Mouse (Mus musculus) MN1 (cell line): ENCODE measurements at regions not wholly inside any gene's neighbourhood (a gene's known extent, or its start where the extent isn't known, plus 50 kb on each side); places are given as distances from the start of the nearest gene placed in this dataset.

Source experiments
- DNase-seq: peaks from one replicate; pipeline ENCODE4 v3.0.0-alpha.2; 2016; ENCODE audit warnings: low spot score

DNA sequence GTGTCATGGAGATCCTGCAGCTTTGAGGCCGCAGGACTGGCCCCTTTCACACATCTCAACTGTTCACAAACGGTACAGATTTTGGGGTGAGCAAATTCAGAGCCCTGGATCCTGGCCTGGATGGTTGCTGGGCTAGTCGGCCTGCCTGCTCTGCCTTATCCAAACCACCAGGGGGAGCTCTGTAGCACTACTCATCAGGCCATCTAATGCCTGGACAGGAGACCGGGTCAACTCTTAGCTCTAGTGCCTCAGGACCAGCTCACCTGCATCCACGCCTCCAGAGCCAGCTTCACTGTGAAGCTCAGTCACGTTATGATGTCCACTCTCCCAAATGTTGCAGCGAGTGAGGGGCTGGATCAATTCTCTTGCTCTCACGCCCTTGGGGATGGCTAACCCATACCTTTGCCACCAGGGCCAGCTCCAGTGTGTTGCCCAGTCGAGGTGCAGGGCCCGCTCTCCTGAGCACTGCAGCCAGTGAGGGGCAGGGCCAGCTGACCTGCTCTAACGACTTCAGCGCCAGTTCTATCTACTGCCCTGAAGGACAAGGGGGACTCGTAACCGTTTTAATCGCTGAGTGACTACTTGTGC lies 206.8 kb downstream of the Etnk1 start:
- DNase-seq = no peak

DNA sequence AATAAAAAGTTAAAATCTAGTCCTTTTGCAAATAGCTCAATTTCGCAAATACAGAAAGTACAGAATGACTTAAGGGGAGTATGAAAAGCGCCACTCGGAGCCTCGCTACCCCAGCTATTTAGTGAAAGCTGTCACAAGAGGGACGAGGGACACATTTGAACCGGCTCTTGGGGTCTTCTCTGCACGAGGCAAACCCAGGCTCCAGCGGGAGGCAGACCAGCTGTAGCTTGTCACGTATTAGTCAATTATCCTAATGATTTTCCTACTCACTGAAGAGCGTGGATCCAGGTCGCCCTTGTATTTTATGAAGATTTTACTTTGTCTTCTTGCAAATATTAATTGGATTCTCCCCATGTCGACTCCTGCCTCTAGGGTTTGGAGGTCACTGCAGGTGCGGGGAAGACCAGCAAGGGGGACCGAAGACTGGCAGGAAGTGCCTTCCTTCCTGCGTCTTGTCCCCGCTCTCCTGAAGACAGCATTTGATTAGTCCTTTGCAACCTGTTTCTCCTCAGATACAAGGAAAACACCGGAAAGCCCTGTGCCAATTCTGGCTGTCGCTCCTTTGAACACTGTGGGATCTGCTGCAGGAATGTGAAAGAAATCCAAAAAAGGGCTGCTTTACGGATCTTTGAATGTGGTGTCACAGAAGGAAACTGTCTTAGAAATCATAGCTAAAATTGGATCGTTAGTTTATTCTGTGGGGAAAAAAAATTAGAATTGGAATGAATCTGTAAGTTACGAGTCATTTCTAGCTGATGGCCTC lies 209.1 kb downstream of the Etnk1 start:
- no peak for DNase-seq

DNA sequence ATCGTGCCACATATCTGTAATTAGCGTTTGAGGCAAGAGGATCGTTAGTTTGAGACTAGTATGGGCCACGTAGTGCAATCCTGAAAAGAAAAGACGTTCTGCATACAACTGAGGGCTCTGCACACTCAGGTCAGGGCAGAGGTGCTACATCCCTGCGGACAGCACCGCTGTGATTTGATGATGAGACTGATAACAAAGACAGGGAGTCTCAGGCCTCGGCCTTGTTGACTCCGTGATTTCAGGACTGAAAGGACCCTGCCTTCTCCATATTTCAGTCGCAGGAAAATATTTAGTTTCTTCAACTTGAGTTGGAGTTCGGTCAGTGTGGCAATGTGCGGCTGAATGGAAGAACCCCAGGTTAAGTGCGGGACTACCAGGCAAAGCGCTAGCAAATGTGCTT lies 210.1 kb downstream of the Etnk1 start:
- DNase-seq = no peak

DNA sequence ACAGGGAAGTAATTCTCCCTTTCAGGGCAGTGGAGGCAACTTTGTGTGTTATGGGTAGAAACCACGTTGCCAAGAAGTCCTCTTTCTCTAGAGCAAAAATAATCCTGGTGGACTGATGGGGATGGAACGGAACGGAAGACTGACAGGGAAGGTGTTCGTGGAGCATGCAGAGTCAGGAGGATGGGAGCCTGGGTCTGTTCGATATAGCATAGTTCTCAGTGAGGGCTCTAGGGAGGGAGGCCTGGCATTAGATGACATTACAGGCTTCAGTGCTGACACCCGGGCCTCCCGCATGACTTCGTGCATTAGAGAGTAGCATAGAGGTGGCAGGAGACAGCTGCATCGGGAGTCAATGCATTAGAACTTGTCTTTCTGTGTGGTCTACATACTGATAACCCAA lies 211.1 kb downstream of the Etnk1 start:
- DNase-seq = no peak

DNA sequence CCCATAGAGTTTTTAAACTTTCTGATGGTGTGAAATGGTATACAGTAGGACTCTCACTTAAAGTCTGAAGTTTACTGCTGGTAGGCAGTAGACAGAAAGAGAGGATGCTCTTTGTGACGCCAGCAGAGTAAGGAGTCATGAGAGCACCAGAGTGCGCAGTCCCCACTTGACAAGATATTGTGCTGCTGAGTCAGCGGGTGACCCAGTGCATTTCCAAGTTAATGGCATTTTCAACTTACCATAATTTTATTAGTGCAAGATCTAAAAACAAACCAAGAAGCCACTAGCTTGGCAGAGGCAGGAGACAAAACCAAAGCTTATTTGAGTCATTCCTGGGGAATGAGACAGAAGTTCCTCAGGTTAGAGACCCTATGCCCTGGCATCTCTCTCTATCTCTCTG lies 213.5 kb downstream of the Etnk1 start:
- no peak for DNase-seq

DNA sequence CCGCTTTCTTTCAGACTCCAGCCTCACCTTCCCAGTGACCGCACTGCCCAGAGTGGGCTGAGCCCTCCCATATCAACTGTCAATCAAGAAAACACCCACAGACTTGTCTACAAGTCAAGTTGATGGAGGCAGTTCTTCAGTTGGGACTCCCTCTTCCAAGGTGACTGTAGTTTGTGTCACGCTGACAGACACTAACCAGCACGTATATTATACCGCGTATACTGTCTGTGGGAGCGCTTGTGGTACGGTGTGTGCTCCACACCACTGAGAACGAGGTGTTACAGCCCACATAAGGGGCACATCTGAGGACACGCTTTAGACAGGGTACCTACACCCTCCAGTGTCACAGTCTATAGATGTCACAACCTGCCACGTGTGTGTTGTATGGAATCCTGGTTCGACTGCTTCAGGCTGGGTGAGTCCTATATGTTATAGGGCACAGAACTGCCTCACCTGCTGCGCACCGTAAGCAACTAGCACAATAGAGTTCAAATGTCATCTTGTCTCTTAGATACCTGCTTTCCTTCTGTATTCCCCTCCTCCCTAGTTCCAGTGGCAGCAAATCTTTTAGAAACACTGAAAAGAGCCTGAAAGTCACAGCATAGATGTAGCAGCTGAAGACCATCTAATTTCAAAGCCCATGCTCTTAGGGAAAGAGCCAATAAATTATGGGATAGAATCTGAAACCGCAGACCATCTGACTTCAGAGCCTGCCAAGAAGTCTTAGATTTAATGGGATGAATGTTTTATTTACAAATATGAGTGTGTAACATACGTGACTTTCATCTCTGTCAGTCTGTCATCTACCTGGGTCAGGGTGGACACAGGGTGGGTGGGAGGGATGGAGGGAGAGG lies 219.8 kb downstream of the Etnk1 start:
- DNase-seq = no peak

DNA sequence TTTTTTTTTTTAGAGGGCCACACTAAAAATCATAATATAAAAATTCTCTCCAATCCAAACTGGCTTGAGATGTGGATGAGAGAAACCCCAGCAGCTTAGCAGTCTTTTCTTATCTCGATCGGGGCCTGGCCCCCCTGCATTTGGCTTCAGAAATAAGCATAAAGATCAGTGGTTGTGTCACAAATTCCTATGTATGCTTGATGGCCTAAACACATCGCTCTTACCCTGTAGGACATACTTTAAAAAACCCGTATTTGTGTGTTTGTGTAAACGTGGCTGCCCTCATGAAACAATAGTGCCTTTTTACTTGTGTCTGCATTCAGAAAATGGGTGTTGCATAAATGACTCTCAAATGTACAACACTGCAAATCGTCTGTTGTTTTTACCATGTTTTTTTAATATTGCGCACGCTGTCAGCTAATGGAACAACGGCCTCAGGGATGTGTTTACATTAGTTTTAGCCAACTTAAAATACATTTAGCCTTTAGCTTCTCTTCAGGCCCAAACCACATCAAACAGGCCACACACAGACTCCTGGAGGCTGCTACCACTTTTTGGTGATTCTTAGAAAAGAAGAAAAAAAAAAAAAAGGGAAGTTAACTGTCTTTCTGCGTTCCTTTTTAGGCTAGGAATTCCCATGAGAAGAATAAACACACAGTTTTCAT lies 226.7 kb downstream of the Etnk1 start:
- no peak for DNase-seq

DNA sequence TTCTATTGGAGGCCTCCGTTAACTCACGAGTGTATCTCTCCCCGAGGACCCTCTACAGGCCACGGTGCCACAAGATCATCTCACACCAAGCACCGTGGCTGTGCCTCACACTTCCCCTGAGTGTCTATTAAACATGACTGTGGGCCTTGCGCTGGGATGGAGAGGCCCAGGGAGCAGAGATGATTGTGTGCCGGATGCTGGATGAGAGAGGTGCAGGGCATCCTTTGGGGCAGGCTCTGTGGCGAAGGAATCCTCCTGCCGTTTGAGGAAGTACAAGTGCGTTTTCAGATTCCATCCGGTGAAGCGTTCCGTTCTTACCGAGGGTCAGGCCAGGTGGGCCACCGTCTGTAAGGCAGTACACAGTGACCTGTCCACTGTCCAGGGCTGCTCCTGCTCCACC lies 227.4 kb downstream of the Etnk1 start:
- no peak for DNase-seq

DNA sequence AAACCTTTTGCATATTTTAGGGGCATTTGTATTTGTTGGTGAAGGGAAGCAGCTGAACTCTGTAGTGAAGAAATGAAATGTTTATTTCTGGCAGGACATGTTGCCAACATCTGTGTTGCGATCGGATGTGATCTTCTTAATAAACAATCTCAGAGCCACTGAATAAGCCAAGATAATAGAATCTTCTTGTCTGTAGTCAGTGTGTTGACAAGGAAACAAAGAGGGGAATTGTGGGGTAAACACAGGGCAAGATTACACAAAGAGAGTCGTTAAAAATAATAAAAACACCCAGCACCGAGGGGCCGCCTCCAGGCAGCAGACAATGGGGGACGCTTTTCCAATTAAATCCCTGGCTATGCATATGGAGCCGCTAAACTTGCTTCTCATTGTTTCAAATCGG lies 234.4 kb downstream of the Etnk1 start:
- DNase-seq = no peak

DNA sequence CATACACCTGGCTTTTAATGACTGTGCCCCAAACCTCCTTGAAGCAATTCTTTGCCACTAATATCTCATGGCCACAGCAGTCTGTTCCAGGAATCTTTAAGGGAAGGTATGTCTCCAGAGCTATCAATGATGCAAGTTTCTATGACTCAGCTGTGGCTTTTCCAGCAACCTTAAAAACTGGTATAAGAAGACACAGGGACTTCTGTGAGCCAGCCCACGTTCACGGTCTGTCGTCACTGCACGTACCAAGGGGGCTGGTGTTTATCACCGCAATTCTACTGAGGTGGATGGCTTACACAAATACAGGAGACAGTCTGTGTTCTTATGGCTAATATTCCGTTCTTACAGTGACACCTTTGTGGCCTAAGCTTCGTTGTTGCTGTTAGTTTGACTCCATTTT lies 234.9 kb downstream of the Etnk1 start:
- no peak for DNase-seq

DNA sequence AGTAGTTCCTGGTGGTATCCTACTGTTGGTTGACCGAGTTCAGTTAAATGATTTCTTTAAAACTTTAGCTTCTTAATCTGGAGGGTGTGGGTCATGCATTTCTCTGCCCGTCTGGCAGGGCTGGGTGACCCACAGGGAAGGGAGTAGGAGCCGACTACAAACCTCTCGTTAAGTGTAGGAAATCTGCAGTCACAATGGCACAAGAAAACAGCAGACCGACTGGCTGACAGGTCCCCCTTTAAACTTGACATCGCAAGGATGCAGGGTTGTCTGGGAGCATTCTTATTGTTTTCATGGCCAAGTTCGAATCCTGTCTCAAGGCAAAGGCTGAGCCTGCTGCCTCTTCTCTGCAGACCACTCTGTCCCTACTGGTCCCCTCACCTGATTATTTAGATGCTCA lies 235.7 kb downstream of the Etnk1 start:
- DNase-seq = no peak

DNA sequence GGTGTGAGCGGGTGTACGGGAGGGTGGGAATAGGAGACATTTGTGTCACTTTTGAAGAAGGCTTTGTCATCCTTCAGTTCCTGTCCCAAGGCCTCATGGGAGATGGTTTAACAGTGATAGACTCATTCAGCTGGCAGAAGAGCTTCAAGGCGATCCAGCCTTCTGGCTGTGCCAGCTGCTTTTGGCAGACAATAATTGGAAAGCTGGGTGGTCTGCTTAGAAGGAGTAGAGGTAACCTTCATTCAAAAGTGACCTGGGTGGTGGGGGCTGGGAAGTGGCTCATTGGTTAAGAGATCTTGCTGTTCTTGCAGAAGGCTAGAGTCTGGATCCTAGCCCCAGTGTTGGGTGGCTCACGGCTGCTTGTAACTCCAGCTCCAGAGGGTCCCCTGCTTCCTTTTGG lies 237.5 kb downstream of the Etnk1 start:
- DNase-seq = no peak

DNA sequence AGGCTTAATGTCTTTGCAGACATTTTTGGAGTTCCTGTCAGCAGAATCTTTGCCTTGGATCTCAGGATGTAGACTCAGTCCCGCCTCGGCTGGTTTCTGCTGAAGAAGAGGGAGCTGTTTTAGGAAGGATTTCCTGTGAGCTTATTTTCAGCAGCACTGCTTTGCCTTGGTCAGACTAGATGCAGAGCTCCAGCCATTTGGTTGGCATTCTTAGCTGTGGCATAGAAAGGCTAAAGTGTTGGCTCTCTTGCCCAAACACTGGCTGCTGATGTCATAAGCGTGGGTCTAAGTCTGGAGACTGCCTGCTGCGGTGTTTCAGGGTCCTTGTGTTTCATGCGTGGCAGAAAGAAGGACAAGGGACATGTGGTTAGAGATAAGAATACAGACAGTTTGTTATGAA lies 245.0 kb downstream of the Etnk1 start:
- no peak for DNase-seq

DNA sequence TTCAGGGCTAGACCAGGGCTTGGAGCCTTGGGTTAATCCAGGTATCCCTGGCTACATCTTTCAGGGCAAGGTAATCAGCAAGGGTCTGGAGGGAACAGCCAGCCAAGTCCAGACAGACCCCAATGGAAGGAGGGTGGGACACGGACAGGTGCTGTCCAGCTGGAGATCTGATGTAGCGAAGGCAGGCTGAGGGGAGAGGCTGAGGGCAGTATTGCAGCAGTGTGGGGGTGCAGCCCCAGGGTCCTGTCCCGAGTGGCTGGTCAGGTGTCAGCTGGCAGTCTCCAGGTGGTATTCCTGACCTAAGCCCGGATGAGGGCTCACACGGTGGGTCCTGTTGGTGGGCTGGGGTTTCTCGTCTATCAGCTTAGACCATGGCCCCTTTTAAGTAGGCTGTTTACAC lies 245.7 kb downstream of the Etnk1 start:
- DNase-seq = no peak

DNA sequence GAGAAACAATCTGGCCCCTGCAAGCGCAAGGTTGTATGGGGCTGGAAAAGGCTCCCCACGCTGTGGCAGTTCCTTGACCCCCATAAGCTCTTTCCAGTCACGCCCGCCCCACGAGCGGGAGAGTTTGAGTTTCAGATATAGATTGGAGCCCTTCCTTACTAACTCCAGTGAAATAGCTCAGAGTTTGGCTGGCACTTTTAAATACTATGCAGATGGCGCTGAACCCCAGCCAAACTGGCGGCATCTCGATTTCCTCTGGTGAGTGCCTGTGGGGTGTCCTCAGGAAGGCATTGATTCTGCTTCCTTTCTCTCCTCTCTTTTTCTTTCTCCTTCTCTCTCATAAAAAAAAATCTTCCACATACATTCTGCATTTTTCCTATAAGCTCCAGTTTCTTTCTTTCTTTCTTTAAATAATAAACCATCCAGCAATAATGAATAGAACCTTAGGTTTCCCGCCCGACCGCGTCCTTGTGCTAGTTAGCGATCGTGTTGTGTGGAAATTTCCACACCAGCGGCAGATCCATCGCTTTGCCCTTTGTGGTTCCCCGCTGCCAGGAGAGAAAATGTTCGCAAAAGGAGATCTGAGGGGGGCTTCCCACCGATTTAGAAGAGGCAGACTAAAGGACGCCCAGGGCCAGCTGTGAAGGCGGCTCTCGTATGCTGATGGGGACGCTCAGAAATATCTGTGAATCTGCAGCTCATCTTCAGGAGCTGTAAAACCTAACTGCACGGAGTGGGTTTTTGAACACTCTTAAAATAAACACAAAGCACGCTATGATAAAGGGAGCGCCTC lies 247.8 kb downstream of the Etnk1 start:
- no peak for DNase-seq

DNA sequence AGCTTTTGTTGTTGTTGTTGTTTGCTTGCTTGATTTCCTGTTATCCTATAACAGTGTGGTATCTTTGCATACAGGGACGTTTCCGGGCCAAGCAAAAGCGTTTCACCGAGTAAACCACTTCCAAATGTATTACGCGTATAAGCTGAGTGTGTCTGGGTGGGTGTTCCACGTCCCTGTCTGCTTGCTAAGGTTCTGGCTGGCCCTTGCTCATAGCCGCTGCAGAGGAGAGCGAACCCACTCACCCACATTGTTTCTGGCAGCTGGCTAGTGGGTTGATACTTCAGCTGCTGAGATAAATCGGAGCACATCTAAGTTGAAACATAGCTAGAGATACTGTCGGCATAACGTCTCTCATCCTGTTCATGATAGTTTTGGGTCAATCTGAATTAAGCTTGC lies 248.4 kb downstream of the Etnk1 start:
- DNase-seq = no peak

DNA sequence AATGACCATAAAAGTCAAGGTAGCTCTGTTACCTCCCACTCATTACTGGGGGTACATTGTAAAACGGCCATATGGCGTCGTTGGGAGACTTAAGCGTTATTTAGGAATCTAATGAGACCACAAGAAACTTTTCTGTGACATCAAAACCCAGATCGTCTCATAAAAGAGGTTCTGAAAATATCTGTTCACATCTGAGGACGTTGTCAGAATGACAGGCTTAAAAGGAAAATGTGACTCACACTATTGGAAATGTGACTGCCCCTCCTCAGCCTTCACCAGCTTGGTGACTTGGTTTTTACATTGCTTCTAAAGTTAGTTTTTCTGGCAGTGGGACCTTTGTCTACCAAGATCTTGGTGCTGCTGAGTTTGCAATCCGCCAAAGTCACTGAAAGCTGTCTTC lies 252.9 kb downstream of the Etnk1 start:
- DNase-seq = no peak

DNA sequence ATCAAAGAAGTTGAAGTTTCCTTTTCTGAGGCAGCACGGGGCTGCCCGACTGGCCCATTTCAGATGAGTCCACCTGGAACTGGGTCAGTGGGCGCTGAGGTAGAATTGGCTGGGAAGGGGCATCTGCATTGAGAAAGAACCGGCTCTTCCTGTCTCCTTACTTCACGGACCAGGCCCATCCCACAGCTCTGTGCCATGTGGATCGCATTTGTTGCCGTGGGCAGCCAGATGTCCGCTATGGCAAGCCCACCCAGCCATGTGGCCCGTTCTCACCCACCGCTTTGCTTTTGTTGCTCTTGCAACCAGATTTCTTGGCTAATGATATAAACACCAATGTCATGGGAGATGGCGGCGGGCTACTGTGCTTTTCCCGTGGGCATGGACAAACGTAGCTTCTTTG lies 256.0 kb downstream of the Etnk1 start:
- no peak for DNase-seq

DNA sequence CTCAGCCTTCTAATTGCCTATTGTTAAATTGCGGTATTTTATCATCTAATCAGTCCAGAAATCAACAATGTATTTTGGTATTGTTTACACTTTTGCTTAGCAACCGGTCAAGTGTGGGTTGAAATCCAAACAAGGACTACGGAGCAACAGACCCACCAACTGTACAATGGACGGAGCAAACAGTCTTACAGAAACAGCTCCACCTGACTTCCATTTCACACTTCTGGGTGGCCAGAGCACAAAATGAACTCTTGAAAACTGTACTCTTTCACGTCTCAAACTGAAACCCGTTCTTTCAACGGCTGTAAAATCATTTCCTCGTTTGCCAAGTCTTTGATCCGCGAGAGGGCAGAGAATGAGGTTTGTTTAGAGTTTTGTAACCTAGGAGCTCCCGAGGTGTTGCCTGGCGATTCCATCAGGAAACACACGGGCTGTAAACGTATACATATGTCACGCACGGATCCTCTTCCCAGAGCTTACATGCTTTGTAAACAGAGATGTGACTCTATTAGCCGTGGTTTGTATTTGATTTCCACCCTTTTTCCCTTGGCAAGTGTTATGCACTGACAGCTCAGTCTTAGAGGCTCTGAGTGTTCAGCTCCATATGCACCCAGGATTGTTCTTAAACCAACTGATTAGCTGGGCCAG lies 258.3 kb downstream of the Etnk1 start:
- DNase-seq = no peak

DNA sequence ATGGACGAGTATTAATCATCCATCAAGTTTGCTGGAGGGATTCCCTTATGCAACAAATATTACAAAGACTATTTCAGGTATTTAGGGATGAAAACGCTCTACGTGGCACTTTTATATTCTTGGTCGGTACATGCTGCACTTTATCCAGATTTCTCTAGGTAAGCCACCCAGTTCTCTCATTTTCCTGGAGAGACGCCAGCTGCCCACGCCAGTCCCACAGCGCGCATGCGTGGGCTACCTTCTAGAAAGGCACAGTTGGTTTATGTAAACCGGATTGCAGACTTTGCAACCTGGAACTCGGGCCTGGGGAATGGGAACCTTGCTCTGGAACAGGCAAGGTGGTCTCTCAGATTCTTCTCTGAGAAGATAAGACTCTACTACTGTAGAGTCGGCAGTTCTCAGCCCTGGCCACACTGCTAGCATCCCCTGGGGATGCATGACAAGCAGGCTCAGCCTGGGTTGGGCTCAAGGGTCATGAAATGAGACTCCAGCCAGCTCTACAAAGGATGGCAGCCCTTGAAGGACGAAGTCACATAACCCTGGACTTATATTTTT lies 265.0 kb downstream of the Etnk1 start:
- no peak for DNase-seq
